Mouse (Mus musculus): Measurements from ENCODE around the gene Tmem135.

GRCm38 (mm10) chr7:89397837-89398534, 6.0 kb downstream of the Tmem135 start:
- TF ChIP-seq POLR2A (IDR thresholded peaks at IDR 0.05; ENCODE audit: low read depth, low read length) (no peak), CTCF (conservative IDR thresholded peaks at IDR 0.05; ENCODE audit: insufficient read depth, insufficient read length, low read depth, low read length) (no peak)
